Mouse (Mus musculus) heart, embryonic 14.5 days (tissue): ENCODE results near the gene Nlrx1. TPM values are rescaled to one million over a fixed set of nuclear protein-coding genes. Genes with fewer than 3 reads are reported as not detected.

Experiments
- ATAC-seq: fragments of 200-750 bp; cut with Nextera tagmentation; 2 replicates; pipeline ENCODE4 v1.8.0; 2017; ENCODE audit warnings: low read depth, moderate TSS enrichment; ENCODE audit not compliant: insufficient number of reproducible peaks, insufficient read depth, low FRiP score
- H3K27ac ChIP-seq, 2 experiments: fragments of 200-500 bp in 1 of 2; fragments of 300-500 bp in 1 of 2; sonication (generic) in 1 of 2; replicated peaks in 1 of 2; 2 replicates each; pipeline ENCODE4 v1.5.1; 2012 to 2014; ENCODE audit warnings: low read depth in 2 of 2, low read length in 2 of 2, control low read depth in 1 of 2, mild to moderate bottlenecking in 1 of 2, mixed read lengths in 1 of 2; ENCODE audit not compliant: control insufficient read depth in 1 of 2, insufficient read depth in 1 of 2
- H3K27me3 ChIP-seq: fragments of 300-500 bp; sonication (generic); 2 replicates; pipeline ENCODE4 v1.6.1; 2014; ENCODE audit warnings: mild to moderate bottlenecking, low read length, control low read depth; ENCODE audit not compliant: control insufficient read depth, insufficient read depth
- H3K36me3 ChIP-seq: fragments of 300-500 bp; sonication (generic); 2 replicates; pipeline ENCODE4 v1.6.1; 2014; ENCODE audit warnings: mild to moderate bottlenecking, control low read depth, low read length, mixed read lengths; ENCODE audit not compliant: control insufficient read depth, insufficient read depth
- H3K4me1 ChIP-seq, 2 experiments: fragments of 200-500 bp in 1 of 2; fragments of 300-500 bp in 1 of 2; sonication (generic) in 1 of 2; 2 replicates each; pipeline ENCODE4 v1.6.1; 2012 to 2014; ENCODE audit warnings: low read length in 2 of 2, control low read depth in 1 of 2, mixed read lengths in 1 of 2; ENCODE audit not compliant: control insufficient read depth in 2 of 2, insufficient read depth in 2 of 2
- H3K4me2 ChIP-seq: fragments of 300-500 bp; sonication (generic); 2 replicates; pipeline ENCODE4 v1.6.1; 2014; ENCODE audit warnings: mild to moderate bottlenecking, low read length
- H3K4me3 ChIP-seq, 2 experiments: fragments of 200-500 bp in 1 of 2; fragments of 300-500 bp in 1 of 2; sonication (generic) in 1 of 2; 2 replicates each; pipeline ENCODE4 v1.5.1; 2012 to 2014; ENCODE audit warnings: low read length in 2 of 2, mild to moderate bottlenecking in 2 of 2, control low read depth in 1 of 2, low read depth in 1 of 2, moderate library complexity in 1 of 2; ENCODE audit not compliant: control insufficient read depth in 1 of 2, insufficient read depth in 1 of 2
- H3K9ac ChIP-seq: fragments of 300-500 bp; sonication (generic); 2 replicates; pipeline ENCODE4 v1.6.1; 2014; ENCODE audit warnings: mild to moderate bottlenecking, low read length
- H3K9me3 ChIP-seq: fragments of 300-500 bp; sonication (generic); 2 replicates; pipeline ENCODE4 v1.6.1; 2016; ENCODE audit warnings: low read length, control low read depth; ENCODE audit not compliant: control insufficient read depth
- WGBS: fragments of 180-500 bp; shearing (Covaris S2); extraction: QIAGEN DNeasy Blood & Tissue Kit; methylation state at CpG from one replicate; pipeline ENCODE4 v1.1.7; 2014; 5-methylcytosine and 5-hydroxymethylcytosine counted together
- polyA plus RNA-seq: library from polyadenylated mRNA; unstranded; fragments of >200 nt; fragmentation: Nextera tagmentation; extraction: Ambion mirVana; gene quantifications from 2 replicates; pipeline ENCODE4 v1.2.1, GENCODE M21; 2014

The Nlrx1 gene
- polyA plus RNA-seq, 1 experiment from 2014 or later, result 7.0 TPM

- Histone ChIP-seq H3K9me3 (no peaks in the 10 kb centered on the region), H3K9ac (peak within 1 kb of the TSS; percentile 73), H3K27ac (no peak within 1 kb of the TSS), H3K4me2 (peak within 1 kb of the TSS; percentile 97), H3K27me3 (peaks cover 17% of the 10 kb centered on the region), H3K4me3 (peak within 1 kb of the TSS; percentile 53 to 66), H3K4me1 (peaks cover 10 to 20% of the 10 kb centered on the region in 2 experiments), H3K36me3 (peaks cover 29% of the 10 kb centered on the region)
- ATAC-seq, result peak; percentile 45; the same call in 1 of the 2 replicates
- 1% methylated on average over 38 of the region's 38 CpGs for WGBS
Measured at GRCm38 (mm10) chr9:44288076-44288958, 19.9 kb upstream of the Nlrx1 start, which contains the start of gene Abcg4. Gene Abcg4 (minus strand): TSS chr9:44288615.

GRCm38 (mm10) chr9:44287401-44288075, 19.1 kb upstream of the Nlrx1 start:
- Histone ChIP-seq H3K27me3 (peaks cover 17% of the 10 kb centered on the region), H3K4me3 (peak overlapping the region; percentile 53 to 66), H3K4me1 (peaks cover 10 to 20% of the 10 kb centered on the region in 2 experiments), H3K27ac (no peak overlapping the region), H3K36me3 (peaks cover 22% of the 10 kb centered on the region), H3K9me3 (no peaks in the 10 kb centered on the region), H3K9ac (peak overlapping the region; percentile 73), H3K4me2 (peak overlapping the region; percentile 97)
- ATAC-seq, result peak; percentile 24; the same call in 1 of the 2 replicates
- under 1% methylated on average over 43 of the region's 47 CpGs for WGBS

- Histone ChIP-seq H3K9me3 (no peaks in the 10 kb centered on the region), H3K4me3 (peak overlapping the region; percentile 53 to 66), H3K27me3 (peaks cover 17% of the 10 kb centered on the region), H3K9ac (peak overlapping the region; percentile 73), H3K4me2 (peak overlapping the region; percentile 97), H3K36me3 (peaks cover 16% of the 10 kb centered on the region), H3K4me1 (peaks cover 10 to 20% of the 10 kb centered on the region in 2 experiments), H3K27ac (no peak overlapping the region)
- 10% methylated on average over 11 of the region's 11 CpGs for WGBS
- ATAC-seq, result peak; percentile 26; the same call in 1 of the 2 replicates
Measured at GRCm38 (mm10) chr9:44287003-44287400, 18.6 kb upstream of the Nlrx1 start.

- WGBS, result 18% methylated on average over 6 of the region's 6 CpGs
- H3K9ac ChIP-seq, result 0 out of 2 replicates have a peak overlapping the region, but pooled peaks have one; percentile 16
- H3K27ac ChIP-seq, result no peak overlapping the region
- H3K4me2 ChIP-seq, result no peak overlapping the region; the same call in 1 of the 2 replicates
- peaks cover 17% of the 10 kb centered on the region for H3K27me3 ChIP-seq
- no peaks in the 10 kb centered on the region for H3K9me3 ChIP-seq
- no peak overlapping the region for H3K4me3 ChIP-seq
- no peak for ATAC-seq
- H3K36me3 ChIP-seq, result peaks cover 10% of the 10 kb centered on the region
- peaks cover 10 to 20% of the 10 kb centered on the region in 2 experiments for H3K4me1 ChIP-seq
Measured at GRCm38 (mm10) chr9:44286256-44286850, 18.0 kb upstream of the Nlrx1 start.

GRCm38 (mm10) chr9:44283183-44283582, 14.8 kb upstream of the Nlrx1 start:
- Histone ChIP-seq H3K4me1 (peaks cover 2 to 9% of the 10 kb centered on the region in 2 experiments; a peak in 3 of 4 replicates), H3K4me2 (no peak overlapping the region), H3K4me3 (no peak overlapping the region), H3K9me3 (no peaks in the 10 kb centered on the region), H3K9ac (no peak overlapping the region), H3K27ac (no peak overlapping the region), H3K36me3 (0 out of 2 replicates have a peak, but pooled peaks cover 5% of the 10 kb centered on the region), H3K27me3 (peaks cover 10% of the 10 kb centered on the region)
- ATAC-seq, result no peak
- 31% methylated on average over 5 of the region's 5 CpGs for WGBS

GRCm38 (mm10) chr9:44269973-44270372, 1.6 kb upstream of the Nlrx1 start:
- H3K36me3 ChIP-seq, result no peaks in the 10 kb centered on the region
- H3K9ac ChIP-seq, result no peak overlapping the region
- no peak overlapping the region for H3K4me3 ChIP-seq
- peaks cover 5 to 6% of the 10 kb centered on the region in 2 experiments; a peak in 3 of 4 replicates for H3K4me1 ChIP-seq
- 79% methylated on average over 4 of the region's 4 CpGs for WGBS
- no peaks in the 10 kb centered on the region for H3K9me3 ChIP-seq
- no peak overlapping the region for H3K27ac ChIP-seq
- no peak overlapping the region for H3K4me2 ChIP-seq
- no peaks in the 10 kb centered on the region for H3K27me3 ChIP-seq
- ATAC-seq, result no peak

GRCm38 (mm10) chr9:44269077-44269476, 678 bp upstream of the Nlrx1 start:
- 79% methylated on average over 3 of the region's 3 CpGs for WGBS

More at GRCm38 (mm10) chr9:44269077-44269476, 678 bp upstream of the Nlrx1 start:
- H3K9ac ChIP-seq, result no peak overlapping the region
- H3K9me3 ChIP-seq, result no peaks in the 10 kb centered on the region
- no peak overlapping the region for H3K27ac ChIP-seq
- 0 out of 2 replicates have a peak, but pooled peaks cover 2% of the 10 kb centered on the region for H3K36me3 ChIP-seq
- no peaks in the 10 kb centered on the region for H3K27me3 ChIP-seq
- ATAC-seq, result no peak
- no peak overlapping the region for H3K4me3 ChIP-seq
- peaks cover 5 to 6% of the 10 kb centered on the region in 2 experiments; a peak in 3 of 4 replicates for H3K4me1 ChIP-seq
- no peak overlapping the region for H3K4me2 ChIP-seq
